Mouse (Mus musculus) midbrain, embryonic 14.5 days (tissue): ENCODE measurements at regions not wholly inside any gene's neighbourhood (a gene's known extent, or its start where the extent isn't known, plus 50 kb on each side); places are given as distances from the start of the nearest gene placed in this dataset.
A peak's percentile ranks its signal among the peaks of the same experiment; 100 is the strongest.

Experiments
- ATAC-seq: fragments of 200-750 bp; cut with Nextera tagmentation; 2 replicates; pipeline ENCODE4 v1.8.0; 2017; ENCODE audit warnings: moderate number of reproducible peaks, moderate library complexity; ENCODE audit not compliant: low FRiP score, low TSS enrichment
- DNase-seq: peaks from one replicate; pipeline ENCODE4 v3.0.0-alpha.2; 2015
- H3K27ac ChIP-seq: fragments of 300-500 bp; sonication (generic); replicated peaks from 2 replicates; pipeline ENCODE4 v1.5.1; 2014; ENCODE audit warnings: mild to moderate bottlenecking, low read depth, low read length, moderate library complexity
- H3K27me3 ChIP-seq: fragments of 300-500 bp; sonication (generic); 2 replicates; pipeline ENCODE4 v1.6.1; 2014; ENCODE audit warnings: low read length, control low read depth, mixed read lengths; ENCODE audit not compliant: control insufficient read depth, insufficient read depth
- H3K36me3 ChIP-seq: fragments of 300-500 bp; sonication (generic); 2 replicates; pipeline ENCODE4 v1.6.1; 2014; ENCODE audit warnings: low read length, control low read depth; ENCODE audit not compliant: control insufficient read depth, insufficient read depth
- H3K4me1 ChIP-seq: fragments of 300-500 bp; sonication (generic); 2 replicates; pipeline ENCODE4 v1.6.1; 2014; ENCODE audit warnings: mild to moderate bottlenecking, antibody characterized with exemption, low read length, control low read depth; ENCODE audit not compliant: control insufficient read depth, insufficient read depth
- H3K4me2 ChIP-seq: fragments of 300-500 bp; sonication (generic); 2 replicates; pipeline ENCODE4 v1.6.1; 2014; ENCODE audit warnings: mild to moderate bottlenecking, low read length, moderate library complexity
- H3K4me3 ChIP-seq: fragments of 300-500 bp; sonication (generic); replicated peaks from 2 replicates; pipeline ENCODE4 v1.5.1; 2014; ENCODE audit warnings: low read depth, low read length
- H3K9ac ChIP-seq: fragments of 300-500 bp; sonication (generic); replicated peaks from 2 replicates; pipeline ENCODE4 v1.6.1; 2014; ENCODE audit warnings: mild to moderate bottlenecking, low read length, moderate library complexity
- H3K9me3 ChIP-seq: fragments of 300-500 bp; sonication (generic); 2 replicates; pipeline ENCODE4 v1.6.1; 2016; ENCODE audit warnings: low read length, control low read depth, mixed read lengths; ENCODE audit not compliant: control insufficient read depth
- WGBS: fragments of 180-500 bp; shearing (Covaris S2); extraction: QIAGEN DNeasy Blood & Tissue Kit; methylation state at CpG from one replicate; pipeline ENCODE4 v1.1.7; 2014; 5-methylcytosine and 5-hydroxymethylcytosine counted together

GRCm38 (mm10) chr1:124517543-124518171, 472.3 kb upstream of the Dpp10 start:
- no peak overlapping the region for H3K27ac ChIP-seq
- H3K4me2 ChIP-seq = no peak overlapping the region
- no peaks in the 10 kb centered on the region for H3K27me3 ChIP-seq
- no peak for ATAC-seq
- WGBS = 82% methylated on average over 3 of the region's 3 CpGs
- no peaks in the 10 kb centered on the region for H3K4me1 ChIP-seq
- H3K9ac ChIP-seq = no peak overlapping the region
- peak; percentile 81 for DNase-seq
- no peaks in the 10 kb centered on the region for H3K9me3 ChIP-seq
- no peaks in the 10 kb centered on the region for H3K36me3 ChIP-seq
- no peak overlapping the region for H3K4me3 ChIP-seq

GRCm38 (mm10) chr1:124510492-124510891, 465.1 kb upstream of the Dpp10 start:
- H3K36me3 ChIP-seq = no peaks in the 10 kb centered on the region
- WGBS = 94% methylated on average over 7 of the region's 7 CpGs
- DNase-seq (no peak), ATAC-seq (no peak)
- H3K4me3 ChIP-seq = no peak overlapping the region
- no peaks in the 10 kb centered on the region for H3K4me1 ChIP-seq
- no peaks in the 10 kb centered on the region for H3K27me3 ChIP-seq
- no peaks in the 10 kb centered on the region for H3K9me3 ChIP-seq
- H3K27ac ChIP-seq = no peak overlapping the region
- no peak overlapping the region for H3K4me2 ChIP-seq
- H3K9ac ChIP-seq = no peak overlapping the region

GRCm38 (mm10) chr1:124488456-124488855, 443.1 kb upstream of the Dpp10 start:
- Histone ChIP-seq H3K36me3 (no peaks in the 10 kb centered on the region), H3K9me3 (no peaks in the 10 kb centered on the region), H3K9ac (no peak overlapping the region), H3K4me2 (no peak overlapping the region), H3K27me3 (no peaks in the 10 kb centered on the region), H3K4me3 (no peak overlapping the region), H3K27ac (no peak overlapping the region), H3K4me1 (no peaks in the 10 kb centered on the region)
- no peak for DNase-seq
- no peak for ATAC-seq

- H3K9me3 ChIP-seq = no peaks in the 10 kb centered on the region
These were observed 442.6 kb upstream of the Dpp10 start for GRCm38 (mm10) chr1:124487965-124488364.

GRCm38 (mm10) chr1:124450128-124450527, 404.8 kb upstream of the Dpp10 start:
- peak; percentile 41 for DNase-seq
- Histone ChIP-seq H3K27ac (no peak overlapping the region), H3K4me2 (no peak overlapping the region), H3K9ac (no peak overlapping the region), H3K36me3 (no peaks in the 10 kb centered on the region), H3K4me3 (no peak overlapping the region), H3K9me3 (no peaks in the 10 kb centered on the region), H3K4me1 (no peaks in the 10 kb centered on the region), H3K27me3 (no peaks in the 10 kb centered on the region)
- ATAC-seq = no peak
- 37% methylated on average over 1 of the region's 1 CpGs for WGBS

More at GRCm38 (mm10) chr1:124487965-124488364, 442.6 kb upstream of the Dpp10 start:
- H3K27me3 ChIP-seq = no peaks in the 10 kb centered on the region
- H3K4me1 ChIP-seq = no peaks in the 10 kb centered on the region
- H3K4me3 ChIP-seq = no peak overlapping the region
- H3K36me3 ChIP-seq = no peaks in the 10 kb centered on the region
- H3K9ac ChIP-seq = no peak overlapping the region
- DNase-seq (no peak), ATAC-seq (no peak)
- no peak overlapping the region for H3K4me2 ChIP-seq
- H3K27ac ChIP-seq = no peak overlapping the region

GRCm38 (mm10) chr1:124439526-124439925, 394.2 kb upstream of the Dpp10 start:
- WGBS = 89% methylated on average over 1 of the region's 1 CpGs
- H3K4me3 ChIP-seq = no peak overlapping the region
- no peaks in the 10 kb centered on the region for H3K27me3 ChIP-seq
- DNase-seq = no peak
- no peaks in the 10 kb centered on the region for H3K9me3 ChIP-seq
- no peak overlapping the region for H3K4me2 ChIP-seq
- H3K27ac ChIP-seq = no peak overlapping the region
- no peak for ATAC-seq
- H3K9ac ChIP-seq = no peak overlapping the region
- H3K4me1 ChIP-seq = no peaks in the 10 kb centered on the region
- no peaks in the 10 kb centered on the region for H3K36me3 ChIP-seq

GRCm38 (mm10) chr1:124435850-124436249, 390.5 kb upstream of the Dpp10 start:
- Histone ChIP-seq H3K36me3 (no peaks in the 10 kb centered on the region), H3K4me3 (no peak overlapping the region), H3K27ac (no peak overlapping the region), H3K9me3 (no peaks in the 10 kb centered on the region), H3K27me3 (no peaks in the 10 kb centered on the region), H3K4me2 (no peak overlapping the region), H3K4me1 (no peaks in the 10 kb centered on the region), H3K9ac (no peak overlapping the region)
- no peak for DNase-seq
- no peak for ATAC-seq

- H3K9ac ChIP-seq = no peak overlapping the region
- H3K36me3 ChIP-seq = no peaks in the 10 kb centered on the region
- ATAC-seq (no peak), DNase-seq (peak; percentile 25)
- no peak overlapping the region for H3K4me2 ChIP-seq
- H3K27me3 ChIP-seq = no peaks in the 10 kb centered on the region
- 71% methylated on average over 4 of the region's 4 CpGs for WGBS
- no peak overlapping the region for H3K4me3 ChIP-seq
- no peaks in the 10 kb centered on the region for H3K9me3 ChIP-seq
- H3K27ac ChIP-seq = no peak overlapping the region
- no peaks in the 10 kb centered on the region for H3K4me1 ChIP-seq
These were observed 384.2 kb upstream of the Dpp10 start for GRCm38 (mm10) chr1:124429583-124429982.

GRCm38 (mm10) chr1:124416762-124417161, 371.4 kb upstream of the Dpp10 start:
- WGBS = 82% methylated on average over 4 of the region's 4 CpGs
- DNase-seq = no peak
- no peak overlapping the region for H3K27ac ChIP-seq

More at GRCm38 (mm10) chr1:124416762-124417161, 371.4 kb upstream of the Dpp10 start:
- Histone ChIP-seq H3K4me2 (no peak overlapping the region), H3K4me1 (no peaks in the 10 kb centered on the region), H3K9me3 (no peaks in the 10 kb centered on the region), H3K4me3 (no peak overlapping the region), H3K27me3 (no peaks in the 10 kb centered on the region), H3K36me3 (no peaks in the 10 kb centered on the region), H3K9ac (no peak overlapping the region)
- ATAC-seq = no peak
